Mouse (Mus musculus): ENCODE data around the gene Akap8l.

Akap8l gene

DNA sequence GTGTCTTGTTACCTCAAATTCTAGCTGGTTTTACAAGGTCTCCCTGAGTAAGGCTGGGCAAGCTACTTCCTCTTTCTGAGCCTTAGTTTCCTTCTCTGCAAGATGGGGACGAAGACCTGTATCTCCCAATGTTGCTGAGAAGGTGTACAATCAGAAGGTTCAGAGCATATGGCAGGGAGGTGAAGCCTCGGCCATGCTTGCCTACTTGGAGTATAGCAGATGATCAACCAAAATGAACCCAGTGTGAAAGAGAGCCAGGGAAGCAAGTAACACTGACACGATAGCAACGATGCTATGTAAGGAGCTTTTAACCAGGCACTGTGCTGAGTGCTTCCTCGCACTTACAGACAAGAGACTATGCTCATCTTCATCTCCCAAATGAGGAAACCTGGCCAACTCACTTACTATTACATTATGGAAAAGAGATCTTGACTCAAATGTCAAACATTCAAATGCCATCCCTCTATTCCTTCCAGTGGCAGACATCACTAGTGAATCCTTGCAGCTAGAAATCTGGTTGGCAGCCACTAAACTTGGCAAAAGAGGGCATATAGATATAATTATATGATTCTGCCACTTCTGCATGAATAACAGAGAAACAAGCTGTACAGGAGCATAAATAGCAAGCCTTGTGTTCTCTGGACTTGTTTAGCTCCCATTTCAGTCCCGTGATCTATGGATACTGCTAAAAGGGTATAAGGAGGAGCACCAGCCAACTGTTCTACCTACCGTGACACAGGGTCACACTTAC lies 8.0 kb upstream of the Akap8l start:
- DNase-seq (ENCODE audit: low spot score) = no peak

DNA sequence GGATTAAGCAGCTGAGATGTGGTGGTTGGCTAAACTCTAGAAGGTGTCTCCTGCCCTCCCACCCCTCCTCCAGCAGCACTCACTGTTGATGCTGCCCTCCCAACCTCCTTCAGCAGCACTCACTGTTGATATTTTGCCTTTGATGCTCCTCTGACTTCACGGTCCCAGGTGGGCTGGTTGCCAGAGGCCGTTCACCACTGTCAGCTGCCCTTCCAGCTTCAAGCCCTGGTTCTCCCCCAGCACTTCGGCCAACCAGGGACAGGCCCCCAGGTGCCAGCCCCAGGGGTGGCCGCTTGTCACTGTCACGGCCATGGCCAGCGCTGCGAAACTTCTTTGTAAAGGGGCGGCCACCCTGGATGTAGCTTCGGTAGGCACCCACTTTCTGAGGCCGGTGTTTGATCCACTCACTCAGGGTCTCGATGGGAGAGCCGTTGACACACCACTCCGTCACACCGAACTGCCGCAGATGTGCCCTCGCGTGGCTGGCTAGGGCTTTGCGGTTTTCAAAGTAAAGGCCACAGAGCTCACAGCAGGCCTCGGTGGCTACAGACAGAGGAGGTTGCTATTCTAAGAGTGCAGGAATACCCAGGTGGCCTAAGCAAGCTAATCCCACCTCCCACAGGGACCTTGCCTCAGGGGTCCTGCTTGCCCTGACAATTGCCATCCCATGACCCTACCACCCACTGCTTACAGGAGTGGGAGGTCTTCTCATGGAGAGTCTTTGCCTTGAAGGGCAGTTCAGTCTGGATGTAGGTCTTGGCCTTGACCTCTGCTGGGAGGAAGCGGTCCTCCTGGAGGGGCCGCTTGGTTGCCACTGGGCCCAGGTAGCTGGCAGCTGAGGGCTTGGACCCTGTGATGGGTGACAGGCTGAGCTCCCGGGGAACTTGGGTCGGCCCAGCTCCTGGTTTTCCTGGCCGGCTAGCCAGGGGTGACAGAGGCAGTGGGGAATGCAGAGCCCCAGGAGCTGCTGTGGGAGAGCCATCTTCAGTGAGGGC lies 6.7 kb upstream of the Akap8l start:
- DNase-seq (ENCODE audit: low spot score) = no peak

DNA sequence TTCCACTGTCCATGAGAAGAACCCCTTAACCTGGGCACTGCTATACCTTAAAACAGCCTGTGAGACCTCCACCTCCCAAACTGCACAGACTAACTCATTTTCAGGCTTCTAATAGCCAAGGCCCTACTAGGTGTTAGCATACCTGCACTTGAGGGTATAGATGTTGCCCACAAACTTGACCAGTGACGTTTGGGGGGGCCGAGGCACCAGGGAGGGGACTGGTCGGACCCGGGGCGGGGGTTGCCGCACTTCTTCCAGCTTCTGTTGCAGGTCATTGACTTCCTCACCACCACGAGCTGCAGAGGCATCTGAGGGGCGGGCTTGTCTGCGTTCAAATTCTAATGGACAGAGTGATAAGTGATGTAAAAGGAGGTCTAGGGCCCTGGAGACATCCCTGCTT lies 5.9 kb upstream of the Akap8l start:
- no peak for DNase-seq (ENCODE audit: low spot score)

DNA sequence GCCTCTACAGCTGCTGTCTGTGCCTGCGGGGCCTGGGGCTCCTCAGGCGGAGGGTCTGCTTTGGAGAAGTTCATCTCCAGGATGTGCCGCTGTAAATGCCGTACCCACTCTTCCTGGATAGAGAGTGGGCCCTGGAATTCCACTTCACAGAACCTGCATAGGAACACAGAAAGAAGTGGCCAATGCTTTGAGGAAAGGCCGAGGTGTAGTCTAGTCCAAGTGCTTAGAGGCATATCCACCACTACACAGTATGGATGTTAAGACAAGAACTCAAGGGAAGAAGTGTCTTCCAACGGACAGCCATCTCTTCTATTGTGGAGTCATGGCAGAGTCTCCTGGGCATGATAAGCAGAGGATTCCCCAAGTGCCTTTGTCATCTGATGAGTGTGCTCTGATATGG lies 4.6 kb upstream of the Akap8l start:
- no peak for DNase-seq (ENCODE audit: low spot score)

DNA sequence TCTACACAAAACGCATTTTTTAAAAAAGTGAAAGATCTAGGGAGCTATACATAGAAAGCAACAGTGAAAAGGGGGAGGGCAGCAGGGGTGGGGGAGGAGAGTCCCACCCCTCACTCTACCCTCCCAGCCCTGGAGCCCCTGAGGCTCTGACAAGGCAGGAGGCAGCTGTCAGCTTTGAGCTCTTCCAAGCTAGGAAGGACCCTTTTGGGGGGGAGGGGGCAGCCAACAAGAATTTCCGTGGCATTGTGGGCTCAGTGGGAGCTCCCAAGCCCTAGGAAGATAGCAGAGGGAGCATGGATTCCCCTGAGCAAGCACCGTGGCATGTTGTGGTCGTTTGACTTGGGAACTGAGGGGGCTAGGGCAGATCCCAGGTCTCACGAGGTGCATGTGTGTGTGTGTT lies 3.8 kb upstream of the Akap8l start:
- no peak for DNase-seq (ENCODE audit: low spot score)

DNA sequence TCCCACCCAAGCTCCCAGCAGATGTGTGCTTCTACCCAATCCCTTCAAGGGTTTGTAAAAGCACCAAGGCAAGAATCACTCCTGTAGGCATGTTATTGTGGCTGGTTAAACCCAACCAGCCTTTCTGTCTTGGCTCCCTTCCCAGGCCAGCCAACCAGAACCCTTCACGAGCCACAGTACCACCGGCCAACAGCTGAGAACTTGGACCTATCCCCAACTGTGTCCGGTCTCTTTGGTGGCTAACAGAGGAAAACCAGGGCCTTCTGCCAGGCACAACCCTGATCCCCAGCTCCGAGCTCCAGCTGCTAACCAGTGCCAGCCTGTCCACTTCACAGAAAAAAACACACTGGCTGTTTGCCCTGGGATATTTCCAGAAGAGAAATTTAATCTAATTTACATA lies 3.3 kb upstream of the Akap8l start:
- DNase-seq (ENCODE audit: low spot score) = peak; percentile 41

DNA sequence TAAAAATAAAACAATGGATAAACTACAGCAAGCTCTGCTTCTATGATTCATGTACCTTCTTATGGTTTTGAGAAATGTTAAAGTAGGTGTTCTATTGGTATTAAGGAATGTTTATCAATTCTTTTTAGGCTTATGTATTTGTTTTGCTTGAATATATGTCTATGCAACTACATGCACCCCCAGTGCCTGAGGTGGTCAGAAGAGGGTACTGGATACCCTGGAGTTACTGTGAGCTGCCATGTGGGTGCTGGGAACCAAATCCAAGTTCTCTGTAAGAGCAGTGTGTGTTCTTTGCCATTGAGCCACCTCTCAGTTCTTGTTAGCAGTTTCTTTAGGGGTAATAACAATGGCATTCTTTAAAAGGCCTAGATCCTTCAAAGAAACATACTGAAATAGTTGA lies 1.3 kb upstream of the Akap8l start:
- no peak for DNase-seq (ENCODE audit: low spot score)

DNA sequence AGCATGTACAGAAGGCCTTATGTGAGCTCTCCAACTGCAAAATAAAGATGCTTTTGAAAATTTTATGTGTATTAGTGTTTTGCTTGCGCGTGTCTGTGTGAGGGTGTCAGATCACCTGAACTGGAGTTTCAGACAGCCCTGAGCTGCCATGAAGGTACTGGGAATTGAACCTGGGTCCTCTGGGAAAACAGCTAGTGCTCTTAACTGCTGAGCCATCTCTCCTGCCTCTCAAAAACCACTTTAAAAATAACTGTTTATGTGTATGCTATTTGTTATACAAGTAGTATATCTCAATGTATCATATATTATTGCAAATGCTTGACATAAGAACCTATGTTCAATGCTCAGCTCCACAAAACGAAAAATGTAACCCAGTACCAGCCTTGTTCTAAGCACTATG lies 862 bp upstream of the Akap8l start:
- no peak for DNase-seq (ENCODE audit: low spot score)

DNA sequence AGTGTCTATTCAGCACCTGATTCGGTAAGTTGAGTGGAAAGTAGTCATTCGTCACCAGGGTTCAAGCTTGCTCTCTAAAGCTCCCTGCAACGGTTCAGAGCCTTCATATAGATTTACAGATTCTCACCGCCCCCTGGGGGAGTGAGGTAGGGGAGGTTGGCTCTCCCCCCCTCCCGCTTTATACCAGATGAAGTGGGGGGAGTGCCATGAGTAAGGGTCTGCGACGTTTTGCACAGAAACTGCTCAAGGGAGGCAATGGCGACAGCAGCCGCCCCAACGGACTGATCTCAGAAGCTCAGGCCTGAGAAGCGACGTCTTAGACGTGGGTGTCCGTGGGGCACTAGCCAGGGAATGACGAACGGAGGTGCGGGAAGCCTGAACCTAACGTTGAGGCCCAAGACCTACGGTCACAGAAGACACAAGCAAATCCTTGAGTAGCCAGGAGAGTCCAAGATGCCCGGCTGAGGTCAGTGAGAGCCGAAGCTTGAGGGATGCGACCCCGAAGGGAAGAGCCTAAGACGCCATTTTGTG lies 491 bp downstream of the Akap8l start:
- DNase-seq (ENCODE audit: low spot score) = no peak

DNA sequence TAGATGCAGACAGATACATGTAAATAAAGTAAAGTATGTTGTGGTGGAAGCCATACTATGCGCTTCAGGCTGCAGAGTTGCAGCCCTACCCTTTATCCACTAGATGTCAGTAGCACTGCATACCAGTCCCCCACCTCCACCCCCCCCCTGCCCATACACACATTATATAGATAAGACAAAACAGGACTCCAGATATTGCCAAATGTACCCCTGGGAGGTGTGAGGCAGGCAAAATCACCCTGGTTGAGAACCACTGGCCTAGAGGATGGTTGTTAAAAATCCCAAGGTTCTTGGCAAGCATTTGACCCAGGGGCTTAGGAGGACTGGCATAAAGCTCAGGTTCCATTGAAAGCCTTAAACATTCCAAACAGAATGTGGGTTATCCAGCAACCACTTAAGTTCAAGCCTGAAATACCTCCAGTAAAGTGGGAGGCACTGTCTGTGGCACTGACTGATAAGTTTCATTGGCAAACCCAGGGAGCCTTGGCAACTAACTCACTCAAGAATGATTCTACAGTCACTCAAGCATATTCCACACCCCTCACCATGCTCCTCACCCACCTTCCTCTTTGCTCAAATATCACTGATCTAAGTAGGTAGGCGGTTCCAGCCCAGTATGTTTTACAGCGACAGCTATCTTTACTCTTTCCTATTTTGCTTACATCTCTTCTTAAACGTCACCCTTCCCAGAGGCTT lies 1.2 kb downstream of the Akap8l start:
- no peak for DNase-seq (ENCODE audit: low spot score)

DNA sequence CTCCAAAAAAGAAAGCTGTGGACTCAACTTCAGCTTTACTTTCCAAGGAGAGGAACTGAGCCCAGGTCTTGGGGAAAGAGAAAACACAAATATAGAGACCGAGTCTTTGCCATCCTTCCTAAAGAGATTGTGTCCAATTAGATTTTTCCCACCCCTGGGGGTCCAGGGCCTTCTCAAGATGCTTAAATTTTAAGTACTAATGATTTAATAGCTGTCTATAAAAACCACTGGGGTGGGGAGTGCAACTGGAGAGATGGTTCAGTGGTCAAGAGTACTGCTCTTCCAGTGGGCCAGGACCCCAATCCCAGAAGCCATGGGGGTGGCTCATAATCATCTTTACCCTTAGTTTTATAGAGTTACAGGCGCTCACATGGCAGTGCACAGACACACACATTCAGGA lies 2.0 kb downstream of the Akap8l start:
- DNase-seq (ENCODE audit: low spot score) = no peak

DNA sequence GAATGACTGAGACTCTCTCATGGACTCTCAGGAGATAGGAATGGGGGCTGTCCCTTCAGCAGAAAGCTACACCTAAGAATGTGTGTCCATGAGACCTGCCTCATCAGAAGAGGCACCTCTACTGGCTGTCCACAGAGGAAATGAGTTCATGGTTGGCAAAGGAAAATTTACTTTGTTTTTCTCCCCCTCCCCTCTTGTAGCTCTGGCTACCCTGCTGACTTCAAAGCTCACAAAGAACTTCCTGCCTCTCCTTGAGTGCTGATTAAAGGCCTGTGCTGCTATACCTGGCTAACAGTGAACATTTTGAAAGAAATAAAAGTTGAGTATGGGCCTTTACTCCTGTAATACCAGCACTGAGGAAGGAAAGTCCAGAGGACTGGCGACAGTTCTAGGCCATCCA lies 9.3 kb downstream of the Akap8l start:
- no peak for DNase-seq (ENCODE audit: low spot score)

DNA sequence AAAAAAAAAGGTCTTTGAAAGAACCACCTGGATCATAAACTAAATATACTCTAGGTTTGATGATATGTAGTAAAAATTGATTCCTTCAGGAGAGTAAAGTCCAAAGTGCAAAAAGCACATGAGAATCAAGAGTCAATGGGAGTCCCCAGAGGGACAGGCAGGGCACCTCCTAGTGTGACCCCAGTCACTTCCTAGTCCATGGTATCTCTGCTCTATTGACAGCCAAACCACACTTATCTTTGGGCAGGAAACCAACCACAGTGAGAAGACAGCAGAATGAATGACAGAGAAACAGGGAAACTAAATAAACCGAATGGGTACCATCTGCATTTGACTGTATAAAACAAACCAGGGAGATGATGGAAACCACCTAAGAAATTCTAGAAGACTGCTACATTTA lies 10.3 kb downstream of the Akap8l start:
- no peak for DNase-seq (ENCODE audit: low spot score)

DNA sequence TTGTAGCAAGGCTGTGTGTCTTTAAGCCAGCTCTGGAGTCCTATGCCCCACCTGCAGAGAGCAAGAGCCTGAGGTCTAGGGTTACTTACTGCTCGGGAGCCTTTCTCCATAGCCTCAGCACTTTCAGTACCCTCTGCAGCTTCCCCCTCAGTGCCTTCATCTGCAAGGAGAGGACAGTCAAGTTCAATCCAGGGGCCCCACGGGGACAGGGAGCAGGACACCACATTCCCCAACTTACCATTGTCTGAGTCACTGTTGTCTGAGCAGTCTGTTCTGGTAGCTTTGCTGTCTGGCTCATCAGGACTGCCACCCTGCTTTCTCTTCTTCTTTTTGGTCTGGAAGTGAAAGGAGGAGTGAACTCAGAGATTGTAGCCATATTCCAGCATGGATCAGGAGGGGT lies 14.5 kb downstream of the Akap8l start:
- DNase-seq (ENCODE audit: low spot score) = no peak

DNA sequence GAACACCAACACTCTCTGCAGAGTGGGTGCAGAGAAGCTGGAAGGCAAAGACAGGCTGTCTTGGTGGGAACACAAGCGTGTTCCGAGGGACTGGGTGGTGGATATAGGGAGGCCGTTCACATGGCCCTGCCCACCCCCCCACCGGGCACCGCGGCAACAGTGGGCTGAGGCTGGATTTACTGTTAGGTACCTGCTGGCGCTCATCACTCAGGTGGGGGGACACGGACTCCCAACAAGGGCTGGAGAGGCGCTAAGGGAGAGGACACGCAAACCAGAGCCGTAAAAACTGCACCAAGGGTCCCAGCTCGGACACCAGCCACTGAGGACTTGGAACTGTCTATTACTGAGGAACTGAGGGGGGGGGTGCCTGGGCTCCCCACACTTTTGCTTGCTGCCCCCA lies 15.5 kb downstream of the Akap8l start:
- DNase-seq (ENCODE audit: low spot score) = no peak

DNA sequence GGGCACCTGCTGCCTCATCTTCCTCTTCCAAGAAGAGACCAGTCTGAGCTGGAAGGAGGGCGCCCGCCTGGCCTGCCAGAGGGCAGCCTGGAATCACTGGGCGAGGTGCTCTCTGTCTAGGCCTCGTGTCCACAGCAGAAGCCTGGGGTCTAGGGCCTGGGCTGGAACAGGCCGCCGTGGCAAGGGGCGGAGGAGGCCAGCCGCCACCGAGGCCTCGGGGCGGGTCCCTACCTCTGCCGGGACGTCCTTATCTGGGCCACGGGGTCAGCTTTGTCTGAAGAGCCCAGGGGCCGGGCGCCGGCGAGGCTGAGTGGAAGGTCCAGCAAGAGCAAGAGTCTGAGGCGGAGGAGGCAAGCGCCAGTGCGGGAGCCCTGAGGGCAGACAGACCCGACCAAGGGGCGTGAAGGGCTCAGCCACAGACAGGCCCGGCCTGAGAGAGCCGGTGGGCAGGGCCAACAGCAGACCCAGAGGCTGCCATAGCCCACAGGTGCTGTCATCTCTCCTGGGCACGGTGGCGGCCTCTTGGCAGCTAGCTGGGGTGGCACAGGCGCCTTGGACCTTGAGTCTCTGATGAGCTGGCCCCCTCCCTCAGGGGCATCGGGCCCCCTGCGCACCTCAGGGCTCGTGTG lies 16.6 kb downstream of the Akap8l start:
- DNase-seq (ENCODE audit: low spot score) = no peak

DNA sequence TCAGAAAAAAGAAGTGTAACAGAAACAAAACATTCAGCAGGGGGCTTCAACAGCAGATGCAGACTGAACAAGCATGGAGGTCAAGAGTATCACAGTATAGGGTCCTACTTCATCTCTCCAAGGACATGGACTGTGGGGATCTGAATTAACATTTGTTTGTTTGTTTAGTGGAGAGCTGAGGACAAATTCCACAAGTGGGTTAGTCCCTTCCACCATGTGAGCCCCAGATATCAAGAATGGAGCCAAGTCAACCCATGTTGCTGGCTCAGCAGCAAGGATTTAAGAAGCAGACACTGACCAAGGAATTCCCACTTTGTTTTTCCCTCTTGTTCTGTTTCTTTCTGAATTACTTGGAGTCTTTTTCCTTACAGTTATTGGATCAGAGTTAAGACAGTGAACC lies 22.9 kb downstream of the Akap8l start:
- no peak for DNase-seq (ENCODE audit: low spot score)

DNA sequence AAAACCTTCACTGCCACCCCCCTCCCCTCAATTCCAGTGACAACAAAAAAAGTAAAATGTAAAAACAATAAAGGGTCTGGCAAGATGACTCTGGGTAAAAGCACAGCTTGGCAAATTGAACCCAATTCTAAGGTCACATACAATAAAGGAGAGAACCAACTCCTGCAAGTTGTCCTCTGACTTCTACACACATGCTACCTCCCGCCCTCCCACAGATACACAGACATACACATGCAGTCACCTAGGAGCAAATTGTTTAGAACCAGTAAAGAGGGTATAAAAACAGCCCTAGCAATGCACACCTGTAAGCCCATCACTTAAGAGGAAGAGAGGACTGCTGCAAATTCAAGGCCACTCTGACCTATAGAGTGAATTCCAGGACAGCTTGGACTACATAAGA lies 27.6 kb downstream of the Akap8l start:
- no peak for DNase-seq (ENCODE audit: low spot score)

DNA sequence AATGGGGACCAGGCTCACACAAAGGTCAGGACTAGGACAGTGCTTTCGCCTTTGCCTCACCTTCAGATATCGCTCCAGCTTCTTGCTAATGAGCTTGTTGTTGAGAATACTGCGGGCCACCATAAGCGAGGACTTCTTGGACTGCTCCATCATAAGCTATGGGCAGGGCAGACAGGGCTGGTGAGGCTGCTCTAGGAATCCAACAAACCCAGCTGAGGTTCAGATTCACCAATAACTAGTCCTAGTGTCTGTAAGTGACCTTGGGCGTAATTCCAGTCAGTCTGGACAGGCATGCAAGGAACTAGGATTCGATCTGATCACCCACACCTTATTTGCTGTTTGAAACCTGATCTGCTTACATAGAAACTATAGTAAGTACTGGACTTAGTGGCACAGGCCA lies 28.6 kb downstream of the Akap8l start:
- DNase-seq (ENCODE audit: low spot score) = no peak

DNA sequence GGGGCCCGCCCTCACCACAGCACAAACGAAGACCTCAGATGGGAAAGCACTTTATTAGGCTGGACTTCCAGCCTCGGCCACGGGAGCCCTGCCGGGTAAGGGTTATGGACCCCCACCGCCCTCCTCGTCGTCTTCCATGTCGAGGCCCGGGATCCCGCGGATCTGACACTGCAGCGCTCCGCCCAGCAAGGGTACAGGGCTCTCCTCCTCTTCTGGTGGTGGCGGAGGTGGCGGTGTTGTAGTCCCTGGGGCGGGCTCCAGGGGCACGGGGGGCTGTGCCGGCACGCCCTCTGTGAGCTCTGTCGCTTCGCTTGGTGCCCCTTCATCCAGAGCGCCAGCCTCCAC lies 29.0 kb downstream of the Akap8l start:
- no peak for DNase-seq (ENCODE audit: low spot score)

DNA sequence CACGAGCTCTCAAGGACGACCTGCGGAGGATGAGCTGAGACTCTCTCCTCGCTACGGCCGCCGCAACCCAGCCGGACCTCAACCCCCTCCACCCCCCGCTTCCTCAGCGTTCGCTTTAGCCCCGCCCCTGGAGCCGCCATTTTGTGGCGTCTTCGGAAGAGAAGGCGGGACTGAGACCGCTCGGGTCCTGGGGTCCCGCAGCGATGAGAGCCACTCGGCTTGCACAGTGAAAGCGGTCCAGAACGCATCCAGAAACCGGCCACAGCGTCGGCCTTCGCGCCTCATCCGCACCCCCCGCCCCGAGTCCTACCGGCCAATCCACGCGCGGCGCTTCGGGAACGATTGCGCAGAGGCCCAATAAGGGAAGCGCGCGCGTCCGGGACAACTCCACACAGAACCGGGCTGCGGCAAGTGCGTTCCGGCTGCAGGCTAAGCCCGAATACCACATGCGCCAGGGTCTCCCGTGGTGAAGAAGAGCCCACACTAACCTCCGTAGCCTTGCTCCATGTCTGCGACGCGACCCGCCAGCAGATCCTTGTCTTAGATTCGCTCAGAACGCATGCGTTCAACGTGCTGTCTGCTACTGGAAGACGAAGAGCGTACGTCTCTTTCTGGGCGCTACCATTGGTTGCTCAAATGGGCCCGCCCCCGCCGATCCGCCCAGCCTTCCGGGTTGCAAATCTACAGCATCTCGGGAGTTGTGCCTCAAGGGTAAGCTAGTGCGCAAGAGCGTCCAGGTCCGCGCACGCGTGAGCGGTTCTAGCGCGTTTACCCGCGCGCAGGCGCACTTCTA lies 29.6 kb downstream of the Akap8l start, which contains the start of gene Akap8:
TSS of gene Akap8 (minus strand) at position 642 of the 793 bp plus-strand sequence.
- peak; percentile 97 for DNase-seq (ENCODE audit: low spot score)
